Mouse (Mus musculus): ENCODE data around the gene Zbed5.

GRCm38 (mm10) chr5:129878946-129879345, 16.6 kb upstream of the Zbed5 start:
- TF ChIP-seq CHD2 (IDR thresholded peaks at IDR 0.05; ENCODE audit: low read depth, low read length) = no peak
- TF ChIP-seq ZNF384 (IDR thresholded peaks at IDR 0.05; ENCODE audit: low read depth, low read length) = 0 out of 2 replicates have a peak, but pooled peaks have one; percentile 51
- no peak for TF ChIP-seq HCFC1 (IDR thresholded peaks at IDR 0.05; ENCODE audit: borderline replicate concordance, insufficient read depth, low read length)
- TF ChIP-seq MAFK (IDR thresholded peaks at IDR 0.05; ENCODE audit: insufficient read depth, low read depth, low read length) = no peak

Measured in ES-E14 (cell line).